Mouse (Mus musculus): ENCODE results near the gene Pld1. TPM values are rescaled to one million over a fixed set of nuclear protein-coding genes. Genes with fewer than 3 reads are reported as not detected.

The Pld1 gene
- polyA plus RNA-seq, 1 experiment: 2.5 TPM

GRCm38 (mm10) chr3:28030860-28031259, 92.4 kb downstream of the Pld1 start:
- TF ChIP-seq CEBPB (IDR thresholded peaks at IDR 0.05; ENCODE audit: low read depth): no peak
- no peak for TF ChIP-seq MYOD1 (IDR thresholded peaks at IDR 0.05; ENCODE audit: control insufficient read depth, insufficient read length, low read depth)
- no peak for TF ChIP-seq USF1 (IDR thresholded peaks at IDR 0.05; ENCODE audit: low read depth)
- no peak for TF ChIP-seq FOSL1 (IDR thresholded peaks at IDR 0.05; ENCODE audit: insufficient read depth, low read length, poor library complexity, severe bottlenecking)
- TF ChIP-seq MYOG (IDR thresholded peaks at IDR 0.05; ENCODE audit: control insufficient read depth, extremely low read depth, insufficient read length): no peak
- TF ChIP-seq MAX (IDR thresholded peaks at IDR 0.05): no peak
- TF ChIP-seq CTCF (IDR thresholded peaks at IDR 0.05; ENCODE audit: control insufficient read depth, insufficient read depth, insufficient read length): no peak
- Histone ChIP-seq H3K79me3 (ENCODE audit: low read depth) (no peaks in the 10 kb centered on the region), H3ac (ENCODE audit: control insufficient read depth, insufficient read length, low read depth) (no peak overlapping the region), H3K27me3 (ENCODE audit: control insufficient read depth, insufficient read depth, insufficient read length) (no peaks in the 10 kb centered on the region), H3K36me3 (ENCODE audit: control insufficient read depth, insufficient read depth) (no peaks in the 10 kb centered on the region), H3K79me2 (ENCODE audit: control insufficient read depth, insufficient read depth) (no peaks in the 10 kb centered on the region), H3K4me3 (ENCODE audit: insufficient read depth, poor library complexity, severe bottlenecking) (no peak overlapping the region)

DNA sequence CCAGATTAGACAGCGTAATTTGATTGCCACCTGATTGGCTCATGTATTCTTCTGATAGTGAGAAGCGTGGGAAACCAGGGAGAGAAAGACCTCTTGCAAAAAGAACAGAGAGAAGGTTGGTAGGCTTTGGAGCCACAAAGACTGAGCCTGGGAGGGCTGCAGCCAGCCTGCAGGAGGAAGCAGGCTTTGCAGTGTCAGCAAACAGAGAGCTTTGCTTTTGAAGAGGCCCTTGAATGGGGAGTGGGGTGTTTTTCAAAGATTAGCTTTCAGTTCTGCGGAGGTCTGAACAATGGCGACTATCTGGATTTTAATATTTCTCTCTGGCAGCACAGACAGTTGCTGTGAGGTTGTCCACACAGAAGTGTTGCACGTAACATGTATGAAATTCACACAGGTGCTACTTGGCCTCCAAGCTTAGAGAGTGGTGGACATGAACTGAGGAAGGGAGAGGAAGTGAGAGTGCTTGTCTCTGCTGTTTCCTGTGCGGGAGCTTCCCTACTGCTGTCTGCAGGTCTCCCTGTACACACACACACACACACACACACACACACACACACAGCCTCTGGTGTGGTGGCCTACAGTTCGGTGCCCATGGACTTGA, 93.2 kb downstream of the Pld1 start:
- Histone ChIP-seq H3K36me3 (ENCODE audit: control insufficient read depth, insufficient read depth) (no peaks in the 10 kb centered on the region), H3ac (ENCODE audit: control insufficient read depth, insufficient read length, low read depth) (no peak overlapping the region), H3K4me3 (ENCODE audit: insufficient read depth, poor library complexity, severe bottlenecking) (no peak overlapping the region), H3K79me3 (ENCODE audit: low read depth) (no peaks in the 10 kb centered on the region), H3K79me2 (ENCODE audit: control insufficient read depth, insufficient read depth) (no peaks in the 10 kb centered on the region), H3K27me3 (ENCODE audit: control insufficient read depth, insufficient read depth, insufficient read length) (no peaks in the 10 kb centered on the region)
- TF ChIP-seq MYOD1 (IDR thresholded peaks at IDR 0.05; ENCODE audit: control insufficient read depth, insufficient read length, low read depth): no peak
- no peak for TF ChIP-seq USF1 (IDR thresholded peaks at IDR 0.05; ENCODE audit: low read depth)
- no peak for TF ChIP-seq FOSL1 (IDR thresholded peaks at IDR 0.05; ENCODE audit: insufficient read depth, low read length, poor library complexity, severe bottlenecking)
- TF ChIP-seq MYOG (IDR thresholded peaks at IDR 0.05; ENCODE audit: control insufficient read depth, extremely low read depth, insufficient read length): no peak
- TF ChIP-seq CTCF (IDR thresholded peaks at IDR 0.05; ENCODE audit: control insufficient read depth, insufficient read depth, insufficient read length): no peak

DNA sequence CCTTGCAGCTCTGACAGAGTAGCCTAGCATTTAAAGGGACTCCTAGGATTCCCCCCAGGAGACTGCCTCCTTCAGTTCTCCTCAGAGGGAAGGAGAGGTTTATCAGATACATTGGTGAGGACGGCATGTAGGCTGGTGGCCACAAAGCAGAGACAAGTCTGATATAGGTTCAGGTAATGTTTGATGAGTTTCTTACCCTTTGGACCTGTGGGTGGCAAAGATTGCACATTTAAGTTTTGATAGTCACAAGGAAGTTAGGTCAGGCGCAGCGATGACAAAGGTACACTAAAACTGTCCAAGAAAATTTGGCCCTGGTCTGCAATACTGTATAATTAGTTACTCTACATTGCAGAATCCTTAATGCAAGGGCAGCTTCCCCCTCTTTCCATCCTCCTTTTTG, 95.4 kb downstream of the Pld1 start:
- Histone ChIP-seq H3K36me3 (ENCODE audit: control insufficient read depth, insufficient read depth) (no peaks in the 10 kb centered on the region), H3K4me3 (ENCODE audit: insufficient read depth, poor library complexity, severe bottlenecking) (no peak overlapping the region), H3K79me2 (ENCODE audit: control insufficient read depth, insufficient read depth) (no peaks in the 10 kb centered on the region), H3K27me3 (ENCODE audit: control insufficient read depth, insufficient read depth, insufficient read length) (no peaks in the 10 kb centered on the region), H3ac (ENCODE audit: control insufficient read depth, insufficient read length, low read depth) (no peak overlapping the region), H3K79me3 (ENCODE audit: low read depth) (no peaks in the 10 kb centered on the region)
- TF ChIP-seq MYOG (IDR thresholded peaks at IDR 0.05; ENCODE audit: control insufficient read depth, extremely low read depth, insufficient read length): no peak
- no peak for TF ChIP-seq MAX (IDR thresholded peaks at IDR 0.05)
- TF ChIP-seq MYOD1 (IDR thresholded peaks at IDR 0.05; ENCODE audit: control insufficient read depth, insufficient read length, low read depth): no peak
- TF ChIP-seq FOSL1 (IDR thresholded peaks at IDR 0.05; ENCODE audit: insufficient read depth, low read length, poor library complexity, severe bottlenecking): no peak
- TF ChIP-seq CTCF (IDR thresholded peaks at IDR 0.05; ENCODE audit: control insufficient read depth, insufficient read depth, insufficient read length): no peak
- TF ChIP-seq CEBPB (IDR thresholded peaks at IDR 0.05; ENCODE audit: low read depth): no peak
- TF ChIP-seq USF1 (IDR thresholded peaks at IDR 0.05; ENCODE audit: low read depth): no peak

DNA sequence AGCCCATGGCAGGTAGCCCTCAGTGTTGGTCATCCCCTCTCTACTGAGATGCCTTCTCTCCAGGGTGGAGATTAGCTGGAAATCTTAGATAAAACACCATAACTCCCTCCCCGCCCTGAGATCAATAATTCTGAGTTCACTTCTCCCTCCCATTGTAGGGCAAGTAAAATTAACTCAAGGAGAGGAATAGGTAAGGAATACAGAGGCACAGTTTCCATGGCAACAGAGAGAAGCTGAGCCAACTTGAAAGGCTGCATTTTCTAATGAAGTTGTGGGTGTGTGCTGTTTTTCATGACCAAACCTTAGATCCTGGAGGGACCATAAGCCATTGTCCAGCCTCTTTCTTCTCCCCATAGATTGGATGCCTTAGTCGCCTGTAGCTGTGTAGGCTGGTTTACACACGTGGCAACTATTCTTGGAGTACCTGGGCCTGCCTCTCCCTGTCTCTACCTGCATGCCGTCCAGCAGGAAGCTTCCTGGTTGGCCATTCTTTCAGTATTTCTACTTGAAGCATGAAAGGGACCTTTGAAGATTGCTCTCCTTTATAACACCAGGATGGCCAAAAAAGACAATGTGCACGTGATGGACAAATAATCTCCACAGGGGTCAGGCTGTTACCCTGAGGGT, 96.3 kb downstream of the Pld1 start:
- Histone ChIP-seq H3ac (ENCODE audit: control insufficient read depth, insufficient read length, low read depth) (no peak overlapping the region), H3K79me3 (ENCODE audit: low read depth) (no peaks in the 10 kb centered on the region), H3K27me3 (ENCODE audit: control insufficient read depth, insufficient read depth, insufficient read length) (no peaks in the 10 kb centered on the region), H3K4me3 (ENCODE audit: insufficient read depth, poor library complexity, severe bottlenecking) (no peak overlapping the region), H3K79me2 (ENCODE audit: control insufficient read depth, insufficient read depth) (no peaks in the 10 kb centered on the region), H3K36me3 (ENCODE audit: control insufficient read depth, insufficient read depth) (no peaks in the 10 kb centered on the region)
- no peak for TF ChIP-seq USF1 (IDR thresholded peaks at IDR 0.05; ENCODE audit: low read depth)
- TF ChIP-seq MYOD1 (IDR thresholded peaks at IDR 0.05; ENCODE audit: control insufficient read depth, insufficient read length, low read depth): no peak
- no peak for TF ChIP-seq FOSL1 (IDR thresholded peaks at IDR 0.05; ENCODE audit: insufficient read depth, low read length, poor library complexity, severe bottlenecking)
- TF ChIP-seq MYOG (IDR thresholded peaks at IDR 0.05; ENCODE audit: control insufficient read depth, extremely low read depth, insufficient read length): no peak
- no peak for TF ChIP-seq CEBPB (IDR thresholded peaks at IDR 0.05; ENCODE audit: low read depth)
- no peak for TF ChIP-seq CTCF (IDR thresholded peaks at IDR 0.05; ENCODE audit: control insufficient read depth, insufficient read depth, insufficient read length)
- TF ChIP-seq MAX (IDR thresholded peaks at IDR 0.05): no peak

DNA sequence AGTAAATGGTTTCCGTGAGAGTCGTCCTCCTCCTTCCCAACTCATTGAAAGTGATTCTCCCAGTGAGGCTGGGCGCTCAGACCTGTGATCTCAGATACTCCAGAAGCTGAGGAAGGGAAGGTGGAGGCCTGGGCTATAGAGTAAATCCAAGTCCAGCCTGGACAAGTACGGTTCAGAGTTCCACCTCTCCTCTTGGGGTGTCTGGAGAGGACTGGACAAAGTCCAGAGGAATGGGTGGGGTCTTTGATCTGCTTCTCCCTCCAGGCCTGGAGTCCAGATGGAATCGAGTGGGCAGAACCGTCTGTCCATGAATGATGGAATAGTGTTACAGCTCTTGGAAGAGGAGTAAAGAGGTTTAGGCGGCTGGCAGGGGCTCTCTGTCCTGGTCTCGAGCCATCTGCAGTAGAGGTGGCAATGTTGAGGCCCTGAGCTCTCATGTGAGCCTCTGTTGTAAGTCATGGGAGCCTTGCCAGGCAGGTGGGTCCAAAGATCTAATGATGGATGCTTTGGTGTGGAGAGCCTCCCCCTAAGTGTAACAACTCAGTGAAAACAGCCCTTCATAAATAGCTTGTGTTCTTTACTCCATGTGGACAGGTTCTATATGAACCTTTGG, 98.9 kb downstream of the Pld1 start:
- Histone ChIP-seq H3K79me3 (ENCODE audit: low read depth) (no peaks in the 10 kb centered on the region), H3K36me3 (ENCODE audit: control insufficient read depth, insufficient read depth) (peaks cover 5% of the 10 kb centered on the region), H3K4me3 (ENCODE audit: insufficient read depth, poor library complexity, severe bottlenecking) (no peak overlapping the region), H3K27me3 (ENCODE audit: control insufficient read depth, insufficient read depth, insufficient read length) (no peaks in the 10 kb centered on the region), H3ac (ENCODE audit: control insufficient read depth, insufficient read length, low read depth) (no peak overlapping the region), H3K79me2 (ENCODE audit: control insufficient read depth, insufficient read depth) (no peaks in the 10 kb centered on the region)
- TF ChIP-seq FOSL1 (IDR thresholded peaks at IDR 0.05; ENCODE audit: insufficient read depth, low read length, poor library complexity, severe bottlenecking): no peak
- no peak for TF ChIP-seq USF1 (IDR thresholded peaks at IDR 0.05; ENCODE audit: low read depth)
- no peak for TF ChIP-seq CEBPB (IDR thresholded peaks at IDR 0.05; ENCODE audit: low read depth)
- no peak for TF ChIP-seq MYOD1 (IDR thresholded peaks at IDR 0.05; ENCODE audit: control insufficient read depth, insufficient read length, low read depth)
- TF ChIP-seq MAX (IDR thresholded peaks at IDR 0.05): no peak
- no peak for TF ChIP-seq CTCF (IDR thresholded peaks at IDR 0.05; ENCODE audit: control insufficient read depth, insufficient read depth, insufficient read length)
- no peak for TF ChIP-seq MYOG (IDR thresholded peaks at IDR 0.05; ENCODE audit: control insufficient read depth, extremely low read depth, insufficient read length)
